Mouse (Mus musculus): ENCODE results near the gene AC141477.1. TPM values are rescaled to one million over a fixed set of nuclear protein-coding genes. Genes with fewer than 3 reads are reported as not detected.
A peak's percentile ranks its signal among the peaks of the same experiment; 100 is the strongest.

The AC141477.1 gene
- total RNA-seq, 2 experiments from 2014 or later, result not detected

DNA sequence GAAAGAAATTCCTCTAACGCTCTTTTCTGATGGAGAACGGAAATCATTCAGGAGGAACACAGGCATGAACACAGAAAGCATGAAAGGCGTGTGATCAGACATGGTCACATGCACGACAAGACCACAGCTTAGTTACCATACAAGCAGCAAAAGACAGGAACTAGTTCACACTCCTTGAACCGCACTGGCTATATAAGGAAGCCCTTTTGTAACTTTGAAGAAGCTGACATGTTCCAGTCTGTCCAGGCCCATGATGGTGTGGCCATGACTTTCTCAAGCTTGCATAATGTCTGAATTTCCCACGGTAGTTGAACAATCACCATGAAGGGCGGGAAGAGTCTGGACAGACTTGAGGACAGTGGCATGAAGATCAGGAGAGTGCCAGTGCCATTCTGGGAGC is 14.6 kb downstream of the AC141477.1 start:
- DNase-seq, result no peak
- intact Hi-C loops (cut with DNase I), result no loop called here

DNA sequence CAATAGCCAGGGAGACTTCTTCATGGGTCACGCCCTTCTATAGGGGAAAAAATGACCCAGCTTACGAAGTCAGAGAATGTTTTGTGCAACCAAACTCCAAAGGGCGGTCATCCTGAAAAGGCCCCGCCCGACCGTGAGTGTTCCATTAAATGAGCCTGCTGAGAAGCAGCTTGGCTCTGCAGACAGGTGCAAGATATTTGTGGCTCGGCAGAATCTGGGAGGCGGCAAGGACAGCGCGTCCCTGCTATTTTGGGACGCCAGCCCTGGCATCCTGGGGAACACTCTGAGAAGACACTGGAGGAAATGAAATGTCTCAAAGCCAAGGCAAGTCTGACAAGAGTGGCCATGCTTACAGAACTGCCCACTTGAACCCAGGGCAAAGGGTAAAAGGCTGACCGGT is 23.4 kb downstream of the AC141477.1 start:
- intact Hi-C loops (cut with DNase I), result no loop called here
- DNase-seq, result peak; percentile 50 to 65

DNA sequence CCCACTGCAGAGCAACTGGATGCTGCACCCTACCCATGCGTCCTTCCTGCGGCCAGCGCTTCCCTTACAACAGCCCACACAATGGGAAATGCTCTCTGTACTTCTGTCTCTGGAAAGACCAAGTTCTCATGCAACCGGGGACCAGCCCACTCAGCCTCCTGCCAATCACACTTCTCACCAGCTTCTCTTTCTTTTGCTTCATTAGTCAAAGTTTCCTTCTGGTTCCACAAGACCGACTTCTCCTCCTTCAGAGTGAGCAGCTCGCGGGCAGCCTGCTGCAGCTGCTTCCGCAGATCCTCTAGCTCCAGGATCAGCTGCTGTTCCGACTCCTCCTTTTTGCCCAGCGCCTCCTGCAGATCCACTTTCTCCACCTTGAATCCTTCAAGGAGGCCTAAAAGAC is 31.7 kb downstream of the AC141477.1 start:
- intact Hi-C loops (cut with DNase I), result no loop called here
- no peak for DNase-seq

DNA sequence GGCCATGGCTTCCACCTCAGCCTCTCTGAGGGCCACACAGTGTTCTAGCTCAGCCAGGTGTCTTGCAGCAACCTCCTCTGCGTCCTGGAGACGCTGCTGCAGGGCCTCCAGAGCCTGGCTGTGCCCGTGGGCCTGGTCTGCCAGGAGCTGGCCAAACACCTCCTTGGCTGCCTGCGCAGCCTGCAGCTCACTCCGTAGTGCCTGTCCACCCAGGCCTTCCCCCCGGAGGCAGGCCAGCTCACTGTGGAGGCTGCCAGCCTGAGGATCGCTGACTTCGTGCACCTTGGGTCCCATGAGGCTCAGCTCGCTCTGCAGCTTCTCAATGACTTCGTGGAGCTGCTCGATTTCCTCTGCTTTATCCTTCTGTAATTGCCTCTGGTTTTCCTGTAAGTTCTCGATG is 47.6 kb downstream of the AC141477.1 start:
- DNase-seq, result no peak
- intact Hi-C loops (cut with DNase I), result no loop called here

DNA sequence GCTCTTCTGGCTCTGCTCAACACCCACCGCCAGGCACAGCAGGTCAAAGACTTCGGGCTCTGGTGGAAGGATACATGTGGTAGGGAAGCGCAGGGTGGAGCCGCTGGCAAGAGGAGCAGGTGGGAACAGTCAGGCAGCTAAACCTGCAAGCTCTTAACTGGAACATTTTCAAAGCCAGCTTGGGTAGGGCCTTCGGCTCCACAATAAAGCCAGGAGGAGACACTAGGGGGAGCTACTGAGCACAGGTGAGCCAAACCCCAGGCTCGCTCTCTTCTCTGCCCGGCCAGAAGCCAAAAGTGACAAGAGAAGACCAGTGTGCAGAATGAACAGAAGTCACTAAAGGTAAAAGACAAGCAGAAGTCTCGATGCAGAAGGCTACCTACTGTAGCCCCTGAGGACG is 48.5 kb downstream of the AC141477.1 start:
- DNase-seq, result peak in 1 of 2 experiments; percentile 24
- intact Hi-C loops (cut with DNase I), result no loop called here

DNA sequence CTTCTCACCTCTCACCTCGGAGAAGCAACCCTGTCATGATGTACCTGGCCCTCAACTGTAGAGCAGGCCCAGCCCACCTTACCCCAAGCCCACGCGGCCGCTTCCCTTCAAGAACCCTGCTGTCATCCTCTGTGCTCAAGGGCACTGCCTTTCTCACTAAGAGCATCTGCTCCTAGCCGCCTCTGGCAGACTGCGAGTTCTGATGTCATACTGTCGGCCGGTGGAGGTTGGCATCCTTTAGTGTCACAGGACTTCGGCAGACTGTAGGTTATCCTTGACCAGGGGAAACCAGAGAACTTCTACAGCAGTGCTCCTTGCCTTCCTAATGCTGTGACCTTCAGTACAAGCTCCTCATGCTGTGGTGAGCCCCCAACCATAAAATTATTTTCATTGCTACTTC is 49.1 kb downstream of the AC141477.1 start:
- intact Hi-C loops (cut with DNase I), result no loop called here
- DNase-seq, result no peak

Other genes with a start within 250 kb of the AC141477.1 start
- gene Prmt2, start 202.6 kb downstream of the AC141477.1 start, total RNA-seq (2021), result 10 to 100 TPM; 13.4 to 13.8 TPM
- 1 to 10 TPM in 1 of 2 experiments, under 1 TPM in 1; 1.00 to 1.8 TPM for gene S100b, start 186.6 kb downstream of the AC141477.1 start, total RNA-seq (2021)
- 10 to 100 TPM; 16.2 to 16.3 TPM for gene Dip2a, start 95.2 kb downstream of the AC141477.1 start, total RNA-seq (2021)
- gene Pcnt, start 2.3 kb upstream of the AC141477.1 start, total RNA-seq (2021), result 10 to 100 TPM; 39.5 to 48.6 TPM
- gene 2610028H24Rik, start 8.6 kb upstream of the AC141477.1 start, total RNA-seq (2021), result under 1 TPM; 0.15 to 0.57 TPM
- 10 to 100 TPM; 30.7 to 31.2 TPM for gene Mcm3ap, start 28.5 kb upstream of the AC141477.1 start, total RNA-seq (2021)
- 1 to 10 TPM; 3.1 to 3.6 TPM for gene Ybey, start 28.7 kb upstream of the AC141477.1 start, total RNA-seq (2021)
- gene Lss, start 91.1 kb upstream of the AC141477.1 start, total RNA-seq (2021), result 1 to 10 TPM; 5.7 to 6.3 TPM
- not detected for gene Spatc1l, start 121.8 kb upstream of the AC141477.1 start, total RNA-seq (2021)
- under 1 TPM in 1 of 2 experiments, not detected in 1; 0.12 TPM for gene Ftcd, start 135.2 kb upstream of the AC141477.1 start, total RNA-seq (2021)
- gene Col6a2, start 183.2 kb upstream of the AC141477.1 start, total RNA-seq (2021), result 100 to 1,000 TPM; 169 to 173 TPM

Measured in heart, postnatal 14 days (tissue).